Mouse (Mus musculus): ENCODE measurements around the gene Fgfr2. TPM values are rescaled to one million over a fixed set of nuclear protein-coding genes. Genes with fewer than 3 reads are reported as not detected.

Fgfr2 gene
- polyA plus RNA-seq, 1 experiment from 2014 or later, result 11.4 TPM

DNA sequence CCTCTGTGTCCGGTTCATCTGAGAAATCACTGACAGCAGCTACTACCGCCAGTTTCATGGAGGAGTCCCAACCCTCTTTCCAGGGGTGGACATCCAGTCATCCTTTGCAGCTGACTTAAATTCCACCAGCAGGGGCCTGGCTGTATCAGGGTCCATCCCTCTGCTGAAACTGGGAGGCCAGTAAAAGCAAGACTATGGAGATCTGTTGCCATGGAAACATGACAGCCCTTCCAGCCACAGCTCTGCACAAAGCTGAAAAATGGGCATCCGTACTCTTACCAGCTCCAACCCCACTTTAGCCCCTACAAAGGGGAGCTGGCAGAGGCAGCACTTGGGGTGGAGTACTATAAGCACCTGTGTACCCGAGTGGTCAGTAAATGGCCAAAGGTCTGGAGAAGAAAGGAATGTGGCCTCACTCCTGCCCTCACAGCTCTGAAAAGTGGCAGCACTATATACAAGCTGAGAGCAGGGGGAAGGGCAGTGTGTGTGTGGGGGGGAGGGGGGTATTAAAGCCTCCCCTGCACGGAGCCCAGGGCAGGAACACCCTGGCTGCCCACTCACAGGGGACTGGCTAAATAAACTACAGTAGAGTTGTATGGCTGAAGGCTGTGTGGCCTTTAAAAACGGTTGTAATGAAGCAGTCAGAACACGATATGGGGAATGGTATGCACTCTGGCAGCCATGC, 341.9 kb downstream of the Fgfr2 start:
- ATAC-seq (ENCODE audit: low read depth), result no peak
- Histone ChIP-seq H3K4me3 (ENCODE audit: low read depth, low read length) (no peak overlapping the region), H3K36me3 (ENCODE audit: control insufficient read depth, insufficient read depth) (no peaks in the 10 kb centered on the region), H3K9me3 (replicated peaks; ENCODE audit: control insufficient read depth, low read length) (no peaks in the 10 kb centered on the region), H3K27me3 (ENCODE audit: control insufficient read depth, insufficient read depth, low read depth, low read length) (no peaks in the 10 kb centered on the region), H3K4me1 (ENCODE audit: control insufficient read depth, low read depth, low read length) (peaks cover 65% of the 10 kb centered on the region), H3K9ac (ENCODE audit: low read depth, low read length) (no peak overlapping the region), H3K4me2 (ENCODE audit: low read depth, low read length) (no peak overlapping the region), H3K27ac (ENCODE audit: low read length) (peak overlapping the region; percentile 13; the same call in 1 of the 2 replicates)
- WGBS (ENCODE audit: insufficient replicate concordance), result 64% methylated on average over 7 of the region's 7 CpGs

DNA sequence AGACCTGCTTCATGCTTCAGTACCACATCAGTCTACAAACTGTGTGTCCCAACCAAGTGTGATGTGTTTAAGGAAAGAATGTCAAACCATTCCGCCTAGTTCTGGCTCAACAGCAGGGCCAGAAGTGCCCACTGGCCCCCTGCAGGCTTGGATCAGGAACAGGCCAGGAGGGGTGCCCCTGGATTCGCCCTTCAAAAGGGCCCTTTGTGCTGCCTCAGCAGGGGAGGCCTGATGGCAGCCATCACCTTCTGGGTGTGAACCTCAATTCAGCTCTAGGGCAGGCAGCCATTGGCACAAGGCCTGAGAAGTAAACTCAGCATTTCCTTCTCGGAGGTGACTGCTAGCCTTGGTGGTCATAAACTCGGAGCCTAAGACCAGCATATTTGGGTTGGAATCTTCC, 342.5 kb downstream of the Fgfr2 start:
- Histone ChIP-seq H3K4me2 (ENCODE audit: low read depth, low read length) (no peak overlapping the region), H3K27ac (ENCODE audit: low read length) (peak overlapping the region; percentile 52), H3K36me3 (ENCODE audit: control insufficient read depth, insufficient read depth) (no peaks in the 10 kb centered on the region), H3K4me1 (ENCODE audit: control insufficient read depth, low read depth, low read length) (peaks cover 58% of the 10 kb centered on the region), H3K9ac (ENCODE audit: low read depth, low read length) (no peak overlapping the region), H3K9me3 (replicated peaks; ENCODE audit: control insufficient read depth, low read length) (no peaks in the 10 kb centered on the region), H3K27me3 (ENCODE audit: control insufficient read depth, insufficient read depth, low read depth, low read length) (no peaks in the 10 kb centered on the region), H3K4me3 (ENCODE audit: low read depth, low read length) (no peak overlapping the region)
- 80% methylated on average over 4 of the region's 4 CpGs for WGBS (ENCODE audit: insufficient replicate concordance)
- ATAC-seq (ENCODE audit: low read depth), result no peak

DNA sequence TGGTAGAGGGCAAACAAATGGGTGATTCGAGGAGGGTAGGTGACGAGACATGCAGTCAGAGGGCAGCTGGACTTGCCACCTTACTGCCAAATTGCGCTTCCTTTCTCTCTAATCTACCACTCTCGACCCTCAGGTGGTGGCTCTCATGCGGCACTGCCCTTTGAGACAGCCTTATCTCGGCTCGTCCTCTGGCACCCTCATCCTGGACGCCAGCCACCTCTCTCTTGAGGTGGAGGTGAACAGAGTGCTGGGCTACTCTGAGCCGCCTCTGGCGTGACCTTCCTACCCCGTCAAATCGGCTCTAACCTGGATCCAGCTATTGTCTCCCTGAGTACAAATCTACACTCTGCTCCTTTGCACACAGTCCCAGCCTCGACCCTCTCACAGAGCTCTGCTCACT, 344.5 kb downstream of the Fgfr2 start:
- H3K4me1 ChIP-seq (ENCODE audit: control insufficient read depth, low read depth, low read length), result peaks cover 56% of the 10 kb centered on the region
- H3K4me2 ChIP-seq (ENCODE audit: low read depth, low read length), result peak overlapping the region; percentile 78
- H3K36me3 ChIP-seq (ENCODE audit: control insufficient read depth, insufficient read depth), result no peaks in the 10 kb centered on the region; the same call in 1 of the 2 replicates
- H3K27me3 ChIP-seq (ENCODE audit: control insufficient read depth, insufficient read depth, low read depth, low read length), result no peaks in the 10 kb centered on the region
- peak overlapping the region; percentile 29 for H3K4me3 ChIP-seq (ENCODE audit: low read depth, low read length)
- peak overlapping the region; percentile 98 for H3K27ac ChIP-seq (ENCODE audit: low read length)
- 40% methylated on average over 13 of the region's 13 CpGs for WGBS (ENCODE audit: insufficient replicate concordance)
- peak overlapping the region; percentile 78 for H3K9ac ChIP-seq (ENCODE audit: low read depth, low read length)
- no peaks in the 10 kb centered on the region for H3K9me3 ChIP-seq (replicated peaks; ENCODE audit: control insufficient read depth, low read length)
- peak; percentile 67 for ATAC-seq (ENCODE audit: low read depth)

DNA sequence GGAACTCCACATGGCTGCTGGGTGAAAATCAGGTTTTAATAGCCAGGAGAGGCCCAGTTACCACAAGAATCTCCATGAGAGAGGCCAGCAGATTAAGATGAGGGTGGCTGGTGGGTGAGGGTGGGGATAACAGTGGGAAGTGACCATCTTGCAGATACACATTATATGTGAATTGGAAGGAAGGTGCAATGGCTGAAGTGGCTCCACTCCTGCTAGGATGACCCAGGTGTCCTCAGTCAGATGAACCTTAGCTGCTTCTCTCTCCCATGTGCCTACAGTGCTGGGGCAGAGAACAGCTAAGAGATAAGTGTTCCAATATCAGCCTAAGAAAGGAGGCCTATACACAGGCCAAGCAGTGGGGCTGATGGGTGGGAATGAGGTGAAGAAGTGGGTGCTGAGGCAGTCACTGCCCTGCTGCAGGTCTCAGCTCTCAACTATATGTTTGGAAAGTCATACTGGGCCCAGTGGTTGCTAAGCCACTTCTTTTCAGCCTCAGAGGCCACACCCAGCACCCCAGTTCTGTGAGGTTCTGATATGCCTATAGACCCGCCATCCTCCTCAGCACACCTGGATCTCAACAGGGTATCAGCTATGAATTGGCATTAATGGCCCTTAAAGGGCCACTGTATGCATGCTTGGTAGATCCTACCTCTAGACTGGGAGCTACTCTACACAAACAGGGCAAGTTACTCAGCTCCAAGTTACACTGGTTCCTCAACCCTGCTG, 345.3 kb downstream of the Fgfr2 start:
- peak overlapping the region; percentile 98 for H3K27ac ChIP-seq (ENCODE audit: low read length)
- no peaks in the 10 kb centered on the region for H3K27me3 ChIP-seq (ENCODE audit: control insufficient read depth, insufficient read depth, low read depth, low read length)
- peaks cover 63% of the 10 kb centered on the region for H3K4me1 ChIP-seq (ENCODE audit: control insufficient read depth, low read depth, low read length)
- ATAC-seq (ENCODE audit: low read depth), result peak; percentile 89
- peak overlapping the region; percentile 78 for H3K4me2 ChIP-seq (ENCODE audit: low read depth, low read length)
- peak overlapping the region; percentile 78 for H3K9ac ChIP-seq (ENCODE audit: low read depth, low read length)
- H3K36me3 ChIP-seq (ENCODE audit: control insufficient read depth, insufficient read depth), result no peaks in the 10 kb centered on the region; the same call in 1 of the 2 replicates
- H3K9me3 ChIP-seq (replicated peaks; ENCODE audit: control insufficient read depth, low read length), result no peaks in the 10 kb centered on the region
- peak overlapping the region; percentile 29 for H3K4me3 ChIP-seq (ENCODE audit: low read depth, low read length)
- WGBS (ENCODE audit: insufficient replicate concordance), result 17% methylated on average over 1 of the region's 1 CpGs

- no peak for ATAC-seq (ENCODE audit: low read depth)
- peak overlapping the region; percentile 98 for H3K27ac ChIP-seq (ENCODE audit: low read length)
- peak overlapping the region; percentile 78 for H3K9ac ChIP-seq (ENCODE audit: low read depth, low read length)
- H3K36me3 ChIP-seq (ENCODE audit: control insufficient read depth, insufficient read depth), result no peaks in the 10 kb centered on the region; the same call in 1 of the 2 replicates
- peak overlapping the region; percentile 72 for H3K4me3 ChIP-seq (ENCODE audit: low read depth, low read length)
- 65% methylated on average over 7 of the region's 7 CpGs for WGBS (ENCODE audit: insufficient replicate concordance)
- H3K4me2 ChIP-seq (ENCODE audit: low read depth, low read length), result peak overlapping the region; percentile 78
- no peaks in the 10 kb centered on the region for H3K27me3 ChIP-seq (ENCODE audit: control insufficient read depth, insufficient read depth, low read depth, low read length)
- no peaks in the 10 kb centered on the region for H3K9me3 ChIP-seq (replicated peaks; ENCODE audit: control insufficient read depth, low read length)
- H3K4me1 ChIP-seq (ENCODE audit: control insufficient read depth, low read depth, low read length), result peaks cover 68% of the 10 kb centered on the region
Observed at GRCm38 (mm10) chr7:132777117-132777516, 346.0 kb downstream of the Fgfr2 start.

DNA sequence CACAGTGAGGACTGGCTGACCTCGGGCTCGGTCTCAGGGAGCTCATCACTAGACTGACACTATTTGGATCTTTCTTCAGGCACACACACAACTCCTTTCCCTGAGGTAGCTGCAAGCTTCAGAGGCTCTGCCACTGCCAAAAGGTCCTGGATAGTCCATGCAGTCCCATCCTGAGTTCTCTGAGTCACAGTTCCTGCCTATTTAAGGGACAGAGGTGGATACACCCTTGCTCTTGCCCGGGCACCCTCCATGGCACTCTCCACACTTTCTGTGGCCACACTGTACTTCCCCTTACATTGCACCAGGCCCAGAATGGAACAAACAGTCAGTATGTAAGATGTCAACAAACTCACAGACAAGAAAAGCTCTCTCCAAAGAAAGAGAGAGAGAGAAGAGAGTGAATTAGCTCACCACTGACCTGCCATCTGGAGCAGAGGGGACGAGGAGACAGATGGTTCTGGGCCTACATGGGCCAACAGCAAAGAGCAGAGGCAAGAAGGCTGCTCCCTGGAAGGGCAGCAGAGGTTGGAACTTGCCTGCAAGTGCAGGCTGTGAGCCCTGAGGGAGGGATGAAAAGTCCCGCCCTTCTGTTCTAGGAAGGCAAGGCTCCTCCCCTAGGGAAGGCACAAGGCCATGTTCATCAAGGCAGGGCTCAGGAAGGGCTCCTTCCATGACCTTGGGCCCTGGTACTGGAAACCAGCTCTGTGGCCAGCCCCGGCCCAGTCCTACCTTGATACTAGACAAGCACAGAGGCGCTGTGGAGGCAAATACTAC, 346.6 kb downstream of the Fgfr2 start:
- peaks cover 1% of the 10 kb centered on the region for H3K36me3 ChIP-seq (ENCODE audit: control insufficient read depth, insufficient read depth)
- peak overlapping the region; percentile 72 for H3K4me3 ChIP-seq (ENCODE audit: low read depth, low read length)
- H3K9me3 ChIP-seq (replicated peaks; ENCODE audit: control insufficient read depth, low read length), result no peaks in the 10 kb centered on the region
- peaks cover 73% of the 10 kb centered on the region for H3K4me1 ChIP-seq (ENCODE audit: control insufficient read depth, low read depth, low read length)
- 50% methylated on average over 7 of the region's 7 CpGs for WGBS (ENCODE audit: insufficient replicate concordance)
- peak; percentile 52 for ATAC-seq (ENCODE audit: low read depth)
- H3K9ac ChIP-seq (ENCODE audit: low read depth, low read length), result peak overlapping the region; percentile 78
- no peaks in the 10 kb centered on the region for H3K27me3 ChIP-seq (ENCODE audit: control insufficient read depth, insufficient read depth, low read depth, low read length)
- peak overlapping the region; percentile 98 for H3K27ac ChIP-seq (ENCODE audit: low read length)
- peak overlapping the region; percentile 78 for H3K4me2 ChIP-seq (ENCODE audit: low read depth, low read length)

DNA sequence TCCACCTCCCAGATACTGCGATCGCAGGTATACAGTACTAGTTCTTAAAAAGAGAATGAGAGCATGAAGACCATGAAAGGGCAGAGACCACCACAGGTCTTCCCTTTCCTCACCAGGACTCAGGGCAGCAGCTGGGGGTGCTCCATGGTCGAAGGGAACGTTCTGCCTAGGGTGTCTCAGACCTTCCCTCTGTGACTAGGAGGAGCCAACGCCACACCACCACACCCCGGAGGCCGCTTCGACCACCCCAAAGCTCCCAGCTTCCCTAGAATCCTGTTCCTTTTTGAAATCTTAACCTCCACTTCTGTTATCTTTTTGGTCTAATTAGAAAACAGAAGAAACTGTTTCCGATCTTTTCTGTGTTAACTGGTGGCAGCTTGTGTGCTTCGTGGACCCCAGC, 347.2 kb downstream of the Fgfr2 start:
- Histone ChIP-seq H3K4me3 (ENCODE audit: low read depth, low read length) (peak overlapping the region; percentile 72), H3K4me2 (ENCODE audit: low read depth, low read length) (peak overlapping the region; percentile 78)

DNA sequence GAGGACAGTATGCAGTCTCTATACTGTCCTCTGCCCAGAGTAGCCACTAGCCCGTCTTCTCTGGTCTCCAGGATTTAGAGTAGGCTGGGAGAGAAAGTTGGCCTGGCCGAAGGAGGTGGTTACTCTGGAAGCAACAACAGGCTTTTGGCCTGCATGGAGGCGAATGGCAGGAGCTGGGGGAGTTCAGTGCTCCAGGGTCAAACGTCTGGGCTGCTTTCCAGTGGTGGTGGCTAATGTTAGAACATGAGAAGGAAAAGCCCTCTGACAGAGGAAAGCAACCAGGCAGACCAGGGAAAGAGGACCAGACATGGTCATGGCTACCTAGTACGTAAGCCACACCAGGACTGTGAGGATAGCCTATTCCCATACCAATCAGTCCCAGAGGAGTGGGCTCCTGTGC, 347.8 kb downstream of the Fgfr2 start:
- Histone ChIP-seq H3K4me1 (ENCODE audit: control insufficient read depth, low read depth, low read length) (peaks cover 70% of the 10 kb centered on the region), H3K36me3 (ENCODE audit: control insufficient read depth, insufficient read depth) (peaks cover 11% of the 10 kb centered on the region), H3K4me3 (ENCODE audit: low read depth, low read length) (peak overlapping the region; percentile 72), H3K9me3 (replicated peaks; ENCODE audit: control insufficient read depth, low read length) (no peaks in the 10 kb centered on the region), H3K27me3 (ENCODE audit: control insufficient read depth, insufficient read depth, low read depth, low read length) (no peaks in the 10 kb centered on the region), H3K9ac (ENCODE audit: low read depth, low read length) (peak overlapping the region; percentile 78), H3K27ac (ENCODE audit: low read length) (peak overlapping the region; percentile 98), H3K4me2 (ENCODE audit: low read depth, low read length) (peak overlapping the region; percentile 78)
- WGBS (ENCODE audit: insufficient replicate concordance), result 71% methylated on average over 5 of the region's 5 CpGs
- no peak for ATAC-seq (ENCODE audit: low read depth)

More for the DNA sequence above, 347.2 kb downstream of the Fgfr2 start:
- Histone ChIP-seq H3K36me3 (ENCODE audit: control insufficient read depth, insufficient read depth) (peaks cover 6% of the 10 kb centered on the region), H3K4me1 (ENCODE audit: control insufficient read depth, low read depth, low read length) (peaks cover 70% of the 10 kb centered on the region), H3K9me3 (replicated peaks; ENCODE audit: control insufficient read depth, low read length) (no peaks in the 10 kb centered on the region), H3K27ac (ENCODE audit: low read length) (peak overlapping the region; percentile 98), H3K27me3 (ENCODE audit: control insufficient read depth, insufficient read depth, low read depth, low read length) (no peaks in the 10 kb centered on the region), H3K9ac (ENCODE audit: low read depth, low read length) (peak overlapping the region; percentile 78)
- ATAC-seq (ENCODE audit: low read depth), result no peak
- 84% methylated on average over 10 of the region's 10 CpGs for WGBS (ENCODE audit: insufficient replicate concordance)
